Mouse (Mus musculus): ENCODE results near the gene Map4. TPM values are rescaled to one million over a fixed set of nuclear protein-coding genes. Genes with fewer than 3 reads are reported as not detected.
A peak's percentile ranks its signal among the peaks of the same experiment; 100 is the strongest.

The Map4 gene
- total and polyA plus RNA-seq, 3 experiments = 14.4 to 45.8 (median 28.9) TPM

GRCm38 (mm10) chr9:109891501-109891900 is 39.8 kb upstream of the Map4 start:
- no peak overlapping the region for H3K4me3 ChIP-seq (replicated peaks in 1 of 3; ENCODE audit: low read depth in 2 of 3, low read length in 2 of 3, poor library complexity in 1 of 3)
- 0 out of 4 replicates have a peak, but pooled peaks cover 0 to 3% of the 10 kb centered on the region in 2 experiments for H3K4me1 ChIP-seq (ENCODE audit: control insufficient read depth in 1 of 2, insufficient read depth in 2 of 2)
- no peaks in the 10 kb centered on the region for H3K79me2 ChIP-seq (replicated peaks; ENCODE audit: control insufficient read depth, extremely low read depth, insufficient read depth, poor library complexity, severe bottlenecking)
- dilution Hi-C loops (cut with MboI; ENCODE audit: extremely low pct_ligation_motif_present, extremely low pct_unique_long_range_greater_than_20kb, low sequenced_read_pairs) = no loop called here
- no peak overlapping the region for H3K4me2 ChIP-seq (ENCODE audit: insufficient read depth, low read depth, poor library complexity, severe bottlenecking)
- no peak overlapping the region for H3K9ac ChIP-seq (ENCODE audit: insufficient read depth, low read depth)
- in situ Hi-C loops (cut with MboI; ENCODE audit: low pct_ligation_motif_present, low pct_unique_long_range_greater_than_20kb, low sequenced_read_pairs) = loop anchor here (5.0 to 10.0 kb wide), 2 partner anchors 181 to 393 kb away; no protein-coding TSS in a partner anchor
- TF ChIP-seq POLR2A (IDR thresholded peaks at IDR 0.05; ENCODE audit: low read depth, low read length) = no peak
- TF ChIP-seq SMC3 (IDR thresholded peaks at IDR 0.05; ENCODE audit: low read depth, low read length) = no peak
- TF ChIP-seq MYC (IDR thresholded peaks at IDR 0.05; ENCODE audit: low read depth, low read length) = no peak
- TF ChIP-seq ELF1 (IDR thresholded peaks at IDR 0.05; ENCODE audit: low read depth, low read length) = no peak
- TF ChIP-seq CHD2 (IDR thresholded peaks at IDR 0.05; ENCODE audit: low read length) = no peak
- TF ChIP-seq BHLHE40 (IDR thresholded peaks at IDR 0.05; ENCODE audit: low read depth, low read length) = no peak
- no peak for TF ChIP-seq JUN (IDR thresholded peaks at IDR 0.05; ENCODE audit: insufficient read depth, low read depth, low read length)
- H3K27ac ChIP-seq (ENCODE audit: insufficient read depth, low read depth) = no peak overlapping the region
- H3K36me3 ChIP-seq (replicated peaks in 1 of 2; ENCODE audit: control insufficient read depth in 1 of 2, insufficient read depth in 1 of 2, low read length in 1 of 2) = peaks cover 74 to 95% of the 10 kb centered on the region in 2 experiments
- H3K27me3 ChIP-seq (replicated peaks) = no peaks in the 10 kb centered on the region
- H3K9me3 ChIP-seq (replicated peaks; ENCODE audit: low read length) = no peaks in the 10 kb centered on the region
- DNase-seq (ENCODE audit: extremely low read depth) = no peak

GRCm38 (mm10) chr9:109892651-109893250 is 38.5 kb upstream of the Map4 start:
- Histone ChIP-seq H3K4me1 (ENCODE audit: control insufficient read depth in 1 of 2, insufficient read depth in 2 of 2) (0 out of 4 replicates have a peak, but pooled peaks cover 0 to 3% of the 10 kb centered on the region in 2 experiments), H3K4me2 (ENCODE audit: insufficient read depth, low read depth, poor library complexity, severe bottlenecking) (no peak overlapping the region), H3K9me3 (replicated peaks; ENCODE audit: low read length) (no peaks in the 10 kb centered on the region), H3K4me3 (replicated peaks in 1 of 3; ENCODE audit: low read depth in 2 of 3, low read length in 2 of 3, poor library complexity in 1 of 3) (no peak overlapping the region), H3K27ac (ENCODE audit: insufficient read depth, low read depth) (no peak overlapping the region), H3K79me2 (replicated peaks; ENCODE audit: control insufficient read depth, extremely low read depth, insufficient read depth, poor library complexity, severe bottlenecking) (no peaks in the 10 kb centered on the region), H3K27me3 (replicated peaks) (no peaks in the 10 kb centered on the region), H3K9ac (ENCODE audit: insufficient read depth, low read depth) (no peak overlapping the region), H3K36me3 (replicated peaks in 1 of 2; ENCODE audit: control insufficient read depth in 1 of 2, insufficient read depth in 1 of 2, low read length in 1 of 2) (peaks cover 68 to 94% of the 10 kb centered on the region in 2 experiments)
- TF ChIP-seq MAZ (IDR thresholded peaks at IDR 0.05; ENCODE audit: low read depth, low read length) = no peak
- no peak for TF ChIP-seq POLR2AphosphoS2 (IDR thresholded peaks at IDR 0.05; ENCODE audit: low read depth, low read length)
- no peak for TF ChIP-seq RCOR1 (conservative IDR thresholded peaks at IDR 0.05; ENCODE audit: low read depth, low read length)
- TF ChIP-seq HCFC1 (IDR thresholded peaks at IDR 0.05; ENCODE audit: low read depth, low read length) = no peak
- peak; percentile 78 for TF ChIP-seq RAD21 (IDR thresholded peaks at IDR 0.05; ENCODE audit: low read depth, low read length)
- no peak for TF ChIP-seq TBP (conservative IDR thresholded peaks at IDR 0.05; ENCODE audit: low read depth, low read length)
- TF ChIP-seq SMC3 (IDR thresholded peaks at IDR 0.05; ENCODE audit: low read depth, low read length) = peak; percentile 57
- peak; percentile 81 to 83 for TF ChIP-seq CTCF (conservative IDR thresholded peaks at IDR 0.05 in 1 of 2, IDR thresholded peaks at IDR 0.05 in 1 of 2; ENCODE audit: low read depth in 2 of 2, low read length in 2 of 2)
- TF ChIP-seq ZNF384 (IDR thresholded peaks at IDR 0.05; ENCODE audit: low read depth, low read length) = peak; percentile 83
- in situ Hi-C loops (cut with MboI; ENCODE audit: low pct_ligation_motif_present, low pct_unique_long_range_greater_than_20kb, low sequenced_read_pairs) (loop anchor here (5.0 to 10.0 kb wide), 2 partner anchors 180 to 392 kb away; no protein-coding TSS in a partner anchor), dilution Hi-C loops (cut with MboI; ENCODE audit: extremely low pct_ligation_motif_present, extremely low pct_unique_long_range_greater_than_20kb, low sequenced_read_pairs) (no loop called here)
- peak; percentile 73 for DNase-seq (ENCODE audit: extremely low read depth)

Data from CH12.LX (cell line).